Mouse (Mus musculus) MEL (cell line): ENCODE data around the gene Eml1. TPM values are rescaled to one million over a fixed set of nuclear protein-coding genes. Genes with fewer than 3 reads are reported as not detected.

Experiments
- DNase-seq: peaks from one replicate; pipeline ENCODE4 v3.0.0; 2011; ENCODE audit warnings: low read depth, low spot score
- H3K27ac ChIP-seq: 2 replicates; pipeline ENCODE4 v1.5.1; 2012; ENCODE audit warnings: low read depth, mild to moderate bottlenecking, control low read depth, low read length, moderate library complexity; ENCODE audit not compliant: control insufficient read depth
- H3K27me3 ChIP-seq, 2 experiments: fragments of 150-350 bp in 1 of 2; sonication (generic) in 1 of 2; 2 replicates each; pipeline ENCODE4 v1.6.1; 2012; ENCODE audit warnings: low read length in 2 of 2, mild to moderate bottlenecking in 2 of 2, improper control_type of control experiment in 1 of 2, moderate library complexity in 1 of 2; ENCODE audit not compliant: insufficient read depth in 2 of 2, control insufficient read depth in 1 of 2
- H3K36me3 ChIP-seq, 2 experiments: 2 replicates each; pipeline ENCODE4 v1.6.1; 2012 to 2014; ENCODE audit warnings: low read length in 2 of 2, improper control_type of control experiment in 1 of 2, inconsistent platforms in 1 of 2, mild to moderate bottlenecking in 1 of 2; ENCODE audit not compliant: insufficient read depth in 2 of 2, control insufficient read depth in 1 of 2
- H3K4me1 ChIP-seq, 2 experiments: fragments of 150-350 bp in 1 of 2; sonication (generic) in 1 of 2; 2 replicates each; pipeline ENCODE4 v1.6.1; 2012; ENCODE audit warnings: low read length in 2 of 2, improper control_type of control experiment in 1 of 2, mild to moderate bottlenecking in 1 of 2; ENCODE audit not compliant: insufficient read depth in 2 of 2, control insufficient read depth in 1 of 2
- H3K4me3 ChIP-seq, 2 experiments: fragments of 150-350 bp in 1 of 2; sonication (generic) in 1 of 2; 2 replicates each; pipeline ENCODE4 v1.5.1; 2012; ENCODE audit warnings: low read depth in 2 of 2, low read length in 2 of 2, mild to moderate bottlenecking in 2 of 2, moderate library complexity in 2 of 2, control low read depth in 1 of 2, improper control_type of control experiment in 1 of 2; ENCODE audit not compliant: control insufficient read depth in 1 of 2, insufficient read depth in 1 of 2
- H3K79me2 ChIP-seq: 2 replicates; pipeline ENCODE4 v1.6.1; 2012; ENCODE audit warnings: mild to moderate bottlenecking, low read length, moderate library complexity; ENCODE audit not compliant: control insufficient read depth, poor library complexity, insufficient read depth
- H3K9ac ChIP-seq: 2 replicates; pipeline ENCODE4 v1.6.1; 2012; ENCODE audit warnings: low read depth, mild to moderate bottlenecking, control low read depth, low read length, moderate library complexity; ENCODE audit not compliant: control insufficient read depth, poor library complexity, severe bottlenecking
- H3K9me3 ChIP-seq: fragments of 150-350 bp; sonication (generic); replicated peaks from 2 replicates; pipeline ENCODE4 v1.6.1; 2012; ENCODE audit warnings: mild to moderate bottlenecking, low read length, improper control_type of control experiment, moderate library complexity; ENCODE audit not compliant: insufficient read depth
- BHLHE40 ChIP-seq: IDR thresholded peaks from 2 replicates; pipeline ENCODE4 v1.6.1; 2012; ENCODE audit warnings: low read depth, mild to moderate bottlenecking, inconsistent platforms, low read length, improper control_type of control experiment, borderline replicate concordance
- CHD1 ChIP-seq: IDR thresholded peaks from 2 replicates; pipeline ENCODE4 v1.6.1; 2012; ENCODE audit warnings: low read depth, mild to moderate bottlenecking, inconsistent platforms, low read length, improper control_type of control experiment
- CHD2 ChIP-seq: IDR thresholded peaks from 2 replicates; pipeline ENCODE4 v1.6.1; 2011; ENCODE audit warnings: low read length, improper control_type of control experiment
- KAT2A ChIP-seq: conservative IDR thresholded peaks from 2 replicates; pipeline ENCODE4 v1.6.1; 2012; ENCODE audit warnings: low read depth, low read length, improper control_type of control experiment, inconsistent platforms
- MAX ChIP-seq: IDR thresholded peaks from 2 replicates; pipeline ENCODE4 v1.6.1; 2011; ENCODE audit warnings: low read length, improper control_type of control experiment
- MEF2A ChIP-seq: IDR thresholded peaks from 2 replicates; pipeline ENCODE4 v1.6.1; 2014; ENCODE audit warnings: low read depth, mild to moderate bottlenecking, inconsistent platforms, low read length, improper control_type of control experiment; ENCODE audit not compliant: poor library complexity, insufficient replicate concordance, severe bottlenecking; ENCODE audit errors: extremely low read depth
- NRF1 ChIP-seq: IDR thresholded peaks from 2 replicates; pipeline ENCODE4 v1.6.1; 2014; ENCODE audit warnings: low read depth, mild to moderate bottlenecking, inconsistent platforms, low read length, improper control_type of control experiment, moderate library complexity; ENCODE audit not compliant: poor library complexity, insufficient read depth, severe bottlenecking
- POLR2A ChIP-seq, 2 experiments: IDR thresholded peaks; 2 replicates each; pipeline ENCODE4 v1.6.1; 2011 to 2012; ENCODE audit warnings: low read length in 2 of 2, mild to moderate bottlenecking in 2 of 2, control low read depth in 1 of 2, improper control_type of control experiment in 1 of 2, low read depth in 1 of 2, moderate library complexity in 1 of 2; ENCODE audit not compliant: control insufficient read depth in 1 of 2, insufficient read depth in 1 of 2, poor library complexity in 1 of 2
- POLR2AphosphoS5 ChIP-seq: IDR thresholded peaks from 2 replicates; pipeline ENCODE4 v1.6.1; 2012; ENCODE audit warnings: low read depth, borderline replicate concordance, mild to moderate bottlenecking, inconsistent platforms, low read length, moderate library complexity, mixed read lengths
- RCOR1 ChIP-seq: IDR thresholded peaks from 2 replicates; pipeline ENCODE4 v1.6.1; 2012; ENCODE audit warnings: low read depth, mild to moderate bottlenecking, inconsistent platforms, low read length, improper control_type of control experiment
- SIN3A ChIP-seq: IDR thresholded peaks from 2 replicates; pipeline ENCODE4 v1.6.1; 2012; ENCODE audit warnings: low read length, improper control_type of control experiment, inconsistent platforms
- SMC3 ChIP-seq: IDR thresholded peaks from 2 replicates; pipeline ENCODE4 v1.6.1; 2011; ENCODE audit warnings: low read depth, low read length, improper control_type of control experiment
- UBTF ChIP-seq: IDR thresholded peaks from 2 replicates; pipeline ENCODE4 v1.6.1; 2012; ENCODE audit warnings: low read depth, mild to moderate bottlenecking, inconsistent platforms, low read length, improper control_type of control experiment, moderate library complexity, borderline replicate concordance; ENCODE audit not compliant: insufficient read depth
- USF1 ChIP-seq: IDR thresholded peaks from 2 replicates; pipeline ENCODE4 v1.6.1; 2014; ENCODE audit warnings: low read depth, mild to moderate bottlenecking, inconsistent platforms, low read length, improper control_type of control experiment, moderate library complexity
- ZNF384 ChIP-seq: IDR thresholded peaks from 2 replicates; pipeline ENCODE4 v1.6.1; 2012; ENCODE audit warnings: low read depth, mild to moderate bottlenecking, inconsistent platforms, low read length, improper control_type of control experiment
- polyA plus RNA-seq, 2 experiments: library from polyadenylated mRNA; stranded (reverse) in 1 of 2; unstranded in 1 of 2; fragments of >175 nt in 1 of 2; fragments of >200 nt in 1 of 2; gene quantifications; 2 replicates each; pipeline versions ENCODE4 v1.2.1 to v1.2.4; 2012; ENCODE audit warnings: low replicate concordance in 2 of 2, low read depth in 1 of 2; ENCODE audit not compliant: insufficient read length in 2 of 2, insufficient read depth in 1 of 2, missing spikeins in 1 of 2
- total RNA-seq: library from RNA; depleted of rRNA; stranded (reverse); fragments of 300-350 nt; gene quantifications from 2 replicates; pipeline ENCODE4 v1.2.3, GENCODE M21; 2012

Eml1 gene
- total and polyA plus RNA-seq, 3 experiments, result not detected

DNA sequence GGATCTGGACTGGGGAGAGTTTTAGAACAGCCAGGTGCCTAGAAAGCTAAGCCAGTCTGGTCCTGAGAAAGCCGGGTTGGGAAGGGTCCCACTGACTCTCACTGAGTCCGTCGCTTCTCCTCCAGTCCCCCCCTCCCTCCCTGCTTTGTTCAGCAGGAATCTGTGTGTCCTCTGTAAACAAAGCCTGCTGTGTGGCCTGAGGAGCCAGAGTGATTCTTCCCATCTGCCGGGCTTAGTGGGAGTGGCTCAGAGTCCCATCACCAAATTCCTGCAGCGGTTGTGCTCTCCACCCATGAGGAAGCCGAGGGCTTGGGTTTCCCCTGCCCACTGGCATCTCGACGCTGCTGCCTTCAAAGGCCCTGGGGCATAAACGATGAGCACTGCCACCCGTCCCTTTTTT, 72.5 kb downstream of the Eml1 start:
- TF ChIP-seq SMC3, result no peak
- TF ChIP-seq MAX, result no peak
- no peak for TF ChIP-seq KAT2A
- Histone ChIP-seq H3K9ac (no peak overlapping the region), H3K27ac (no peak overlapping the region), H3K27me3 (no peaks in the 10 kb centered on the region), H3K79me2 (no peaks in the 10 kb centered on the region), H3K36me3 (no peaks in the 10 kb centered on the region), H3K4me1 (no peaks in the 10 kb centered on the region), H3K4me3 (no peak overlapping the region), H3K9me3 (no peaks in the 10 kb centered on the region)
- no peak for DNase-seq

DNA sequence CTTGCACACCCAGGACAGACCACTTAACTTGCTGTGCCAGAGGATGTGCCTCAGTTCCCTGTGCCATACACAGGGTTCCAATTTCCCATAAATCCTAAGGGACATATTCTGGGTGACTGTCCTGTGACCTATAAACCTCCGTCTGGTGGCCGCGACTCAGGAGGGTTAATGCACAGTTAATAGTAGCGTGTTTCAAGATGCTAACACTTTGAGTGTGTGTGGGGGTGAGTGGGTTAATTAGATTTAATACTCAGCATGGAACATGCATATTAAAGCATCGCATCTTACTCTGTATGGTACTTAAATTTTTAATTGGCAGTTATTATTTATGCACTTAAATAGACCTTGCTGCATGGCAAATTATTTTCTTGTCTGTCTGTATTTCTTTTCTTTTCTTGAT, 73.0 kb downstream of the Eml1 start:
- no peaks in the 10 kb centered on the region for H3K9me3 ChIP-seq
- H3K27me3 ChIP-seq, result no peaks in the 10 kb centered on the region
- no peak for DNase-seq

DNA sequence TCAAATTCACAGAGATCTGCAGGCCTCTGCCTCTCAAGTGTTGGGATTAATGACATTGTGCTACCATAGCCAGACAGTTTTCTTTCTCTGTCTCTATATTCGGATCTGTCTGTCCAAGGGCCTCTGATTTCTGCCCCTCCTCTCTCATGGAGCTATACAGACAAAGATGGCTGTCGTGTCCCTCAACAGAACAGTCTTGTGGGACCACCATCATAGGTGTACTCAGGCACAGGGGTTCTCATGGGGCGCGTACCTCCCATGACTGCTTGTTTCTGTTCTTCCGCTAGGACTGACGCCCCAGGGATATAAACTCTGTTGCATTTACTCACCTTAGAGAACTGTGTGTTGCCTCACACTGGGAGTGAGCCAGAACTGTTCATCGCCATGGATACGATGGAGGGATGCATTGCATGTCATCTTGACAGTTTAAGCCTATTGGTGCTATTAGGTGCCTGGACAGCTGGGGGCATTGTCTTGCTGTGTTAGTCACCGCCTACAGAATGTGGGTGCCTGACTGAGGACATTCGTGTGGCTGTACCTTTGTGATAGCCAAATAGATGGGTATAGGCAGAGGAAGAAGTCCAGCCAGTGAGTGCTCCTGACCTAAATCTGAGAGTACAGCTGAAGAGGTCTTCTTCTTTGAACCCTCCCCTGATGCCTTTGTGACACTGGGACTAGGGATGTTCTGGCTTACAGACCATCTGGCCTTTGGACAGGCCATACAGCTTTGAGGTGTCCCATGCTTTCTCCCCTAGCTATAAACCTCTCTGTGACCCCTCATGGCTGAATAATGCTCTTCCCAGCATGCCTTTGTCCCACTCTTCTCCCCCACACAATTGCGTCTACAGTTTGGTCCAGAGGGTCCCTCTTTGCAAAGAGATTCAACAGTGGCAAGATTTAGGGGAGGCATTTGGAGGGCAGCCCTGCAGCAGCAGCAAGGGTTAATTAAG, 73.7 kb downstream of the Eml1 start:
- Histone ChIP-seq H3K79me2 (no peaks in the 10 kb centered on the region), H3K27ac (no peak overlapping the region), H3K4me3 (no peak overlapping the region), H3K4me1 (no peaks in the 10 kb centered on the region), H3K9me3 (no peaks in the 10 kb centered on the region), H3K9ac (no peak overlapping the region), H3K36me3 (no peaks in the 10 kb centered on the region), H3K27me3 (no peaks in the 10 kb centered on the region)
- DNase-seq, result no peak
- TF ChIP-seq BHLHE40 (no peak), USF1 (no peak), POLR2AphosphoS5 (no peak), CHD2 (no peak), UBTF (no peak)

More for the DNA sequence above, 73.0 kb downstream of the Eml1 start:
- Histone ChIP-seq H3K36me3 (no peaks in the 10 kb centered on the region), H3K4me1 (no peaks in the 10 kb centered on the region), H3K4me3 (no peak overlapping the region), H3K9ac (no peak overlapping the region), H3K79me2 (no peaks in the 10 kb centered on the region), H3K27ac (no peak overlapping the region)
- TF ChIP-seq NRF1 (no peak), ZNF384 (no peak), KAT2A (no peak), SIN3A (no peak), POLR2A (IDR thresholded peaks at IDR 0.05; ENCODE audit: control insufficient read depth in 1 of 2, insufficient read depth in 1 of 2, low read depth in 1 of 2, low read length in 2 of 2, poor library complexity in 1 of 2) (no peak), POLR2AphosphoS5 (no peak), RCOR1 (no peak), CHD1 (no peak), MAX (no peak), MEF2A (no peak)
